Mouse (Mus musculus): ENCODE results near the gene Fgd6. TPM values are rescaled to one million over a fixed set of nuclear protein-coding genes. Genes with fewer than 3 reads are reported as not detected.

Fgd6 gene
- total and polyA plus RNA-seq, 3 experiments: 1.2 to 2.8 TPM; not detected in 1

GRCm38 (mm10) chr10:94021059-94021458, 14.7 kb upstream of the Fgd6 start:
- Histone ChIP-seq H3K27ac (ENCODE audit: control insufficient read depth, low read depth, low read length) (peak overlapping the region; percentile 70), H3K79me2 (ENCODE audit: control insufficient read depth, insufficient read depth, low read length, poor library complexity) (no peaks in the 10 kb centered on the region; the same call in 1 of the 2 replicates), H3K4me1 (ENCODE audit: control insufficient read depth in 1 of 2, insufficient read depth in 2 of 2, low read length in 2 of 2) (peaks cover 8 to 9% of the 10 kb centered on the region in 2 experiments), H3K27me3 (ENCODE audit: control insufficient read depth in 1 of 2, insufficient read depth in 2 of 2, low read length in 2 of 2) (no peaks in the 10 kb centered on the region), H3K9me3 (replicated peaks; ENCODE audit: insufficient read depth, low read length) (no peaks in the 10 kb centered on the region), H3K9ac (ENCODE audit: control insufficient read depth, low read depth, low read length, poor library complexity, severe bottlenecking) (peak overlapping the region; percentile 53), H3K36me3 (ENCODE audit: control insufficient read depth in 1 of 2, insufficient read depth in 2 of 2, low read length in 2 of 2) (peaks cover 0 to 12% of the 10 kb centered on the region in 2 experiments; a peak in 3 of 4 replicates), H3K4me3 (ENCODE audit: control insufficient read depth in 1 of 2, insufficient read depth in 1 of 2, low read depth in 2 of 2, low read length in 2 of 2) (peak overlapping the region; percentile 45 to 52)
- TF ChIP-seq EP300 (IDR thresholded peaks at IDR 0.05; ENCODE audit: low read depth in 1 of 2, low read length in 2 of 2) (peak in 1 of 2 experiments; percentile 18; a peak in 2 of 4 replicates), E2F4 (IDR thresholded peaks at IDR 0.05; ENCODE audit: borderline replicate concordance, low read depth, low read length) (no peak), GATA1 (IDR thresholded peaks at IDR 0.05; ENCODE audit: low read depth, low read length) (peak; percentile 18; the same call in 1 of the 2 replicates), MYB (IDR thresholded peaks at IDR 0.05; ENCODE audit: low read depth, low read length) (peak; percentile 56; the same call in 1 of the 2 replicates), MXI1 (IDR thresholded peaks at IDR 0.05; ENCODE audit: low read depth, low read length) (peak; percentile 22; the same call in 1 of the 2 replicates)
- peak; percentile 68 for DNase-seq (ENCODE audit: low read depth, low spot score)

GRCm38 (mm10) chr10:94025079-94025478, 10.7 kb upstream of the Fgd6 start:
- no peaks in the 10 kb centered on the region for H3K79me2 ChIP-seq (ENCODE audit: control insufficient read depth, insufficient read depth, low read length, poor library complexity)
- no peak overlapping the region for H3K4me3 ChIP-seq (ENCODE audit: control insufficient read depth in 1 of 2, insufficient read depth in 1 of 2, low read depth in 2 of 2, low read length in 2 of 2)
- DNase-seq (ENCODE audit: low read depth, low spot score): no peak
- H3K9ac ChIP-seq (ENCODE audit: control insufficient read depth, low read depth, low read length, poor library complexity, severe bottlenecking): no peak overlapping the region
- H3K27ac ChIP-seq (ENCODE audit: control insufficient read depth, low read depth, low read length): no peak overlapping the region
- H3K27me3 ChIP-seq (ENCODE audit: control insufficient read depth in 1 of 2, insufficient read depth in 2 of 2, low read length in 2 of 2): no peaks in the 10 kb centered on the region
- no peaks in the 10 kb centered on the region for H3K9me3 ChIP-seq (replicated peaks; ENCODE audit: insufficient read depth, low read length)
- peaks cover 0 to 8% of the 10 kb centered on the region in 2 experiments; a peak in 2 of 4 replicates for H3K36me3 ChIP-seq (ENCODE audit: control insufficient read depth in 1 of 2, insufficient read depth in 2 of 2, low read length in 2 of 2)
- H3K4me1 ChIP-seq (ENCODE audit: control insufficient read depth in 1 of 2, insufficient read depth in 2 of 2, low read length in 2 of 2): peaks cover 4 to 8% of the 10 kb centered on the region in 2 experiments
- TF ChIP-seq ZMIZ1 (IDR thresholded peaks at IDR 0.05; ENCODE audit: low read depth, low read length) (no peak), ZC3H11A (IDR thresholded peaks at IDR 0.05; ENCODE audit: low read depth, low read length) (no peak), E2F4 (IDR thresholded peaks at IDR 0.05; ENCODE audit: borderline replicate concordance, low read depth, low read length) (no peak), MEF2A (IDR thresholded peaks at IDR 0.05; ENCODE audit: extremely low read depth, insufficient replicate concordance, low read depth, low read length, poor library complexity, severe bottlenecking) (no peak)

GRCm38 (mm10) chr10:94028493-94028892, 7.3 kb upstream of the Fgd6 start:
- no peak overlapping the region for H3K4me3 ChIP-seq (ENCODE audit: control insufficient read depth in 1 of 2, insufficient read depth in 1 of 2, low read depth in 2 of 2, low read length in 2 of 2)
- H3K27me3 ChIP-seq (ENCODE audit: control insufficient read depth in 1 of 2, insufficient read depth in 2 of 2, low read length in 2 of 2): no peaks in the 10 kb centered on the region
- no peaks in the 10 kb centered on the region for H3K9me3 ChIP-seq (replicated peaks; ENCODE audit: insufficient read depth, low read length)
- no peak for DNase-seq (ENCODE audit: low read depth, low spot score)
- peaks cover 0 to 3% of the 10 kb centered on the region in 2 experiments; a peak in 2 of 4 replicates for H3K4me1 ChIP-seq (ENCODE audit: control insufficient read depth in 1 of 2, insufficient read depth in 2 of 2, low read length in 2 of 2)
- H3K36me3 ChIP-seq (ENCODE audit: control insufficient read depth in 1 of 2, insufficient read depth in 2 of 2, low read length in 2 of 2): peaks cover 0 to 9% of the 10 kb centered on the region in 2 experiments; a peak in 2 of 4 replicates
- TF ChIP-seq ZMIZ1 (IDR thresholded peaks at IDR 0.05; ENCODE audit: low read depth, low read length) (no peak), POLR2AphosphoS5 (IDR thresholded peaks at IDR 0.05; ENCODE audit: borderline replicate concordance, low read depth, low read length) (no peak), POLR2AphosphoS2 (IDR thresholded peaks at IDR 0.05; ENCODE audit: low read length) (no peak)
- no peak overlapping the region for H3K9ac ChIP-seq (ENCODE audit: control insufficient read depth, low read depth, low read length, poor library complexity, severe bottlenecking)
- no peak overlapping the region for H3K27ac ChIP-seq (ENCODE audit: control insufficient read depth, low read depth, low read length)
- peaks cover 6% of the 10 kb centered on the region; the same call in 1 of the 2 replicates for H3K79me2 ChIP-seq (ENCODE audit: control insufficient read depth, insufficient read depth, low read length, poor library complexity)

All from MEL (cell line).